Mouse (Mus musculus) bone marrow macrophage, adult 2 months (primary cell): ENCODE data around the gene Nup160.

Source experiments
- CTCF ChIP-seq: IDR thresholded peaks from 2 replicates; pipeline ENCODE4 v1.5.1; 2012; ENCODE audit warnings: low read depth, mild to moderate bottlenecking, low read length, moderate library complexity
- POLR2A ChIP-seq: IDR thresholded peaks from 2 replicates; pipeline ENCODE4 v1.6.1; 2012; ENCODE audit warnings: mild to moderate bottlenecking, low read depth, low read length, borderline replicate concordance

DNA sequence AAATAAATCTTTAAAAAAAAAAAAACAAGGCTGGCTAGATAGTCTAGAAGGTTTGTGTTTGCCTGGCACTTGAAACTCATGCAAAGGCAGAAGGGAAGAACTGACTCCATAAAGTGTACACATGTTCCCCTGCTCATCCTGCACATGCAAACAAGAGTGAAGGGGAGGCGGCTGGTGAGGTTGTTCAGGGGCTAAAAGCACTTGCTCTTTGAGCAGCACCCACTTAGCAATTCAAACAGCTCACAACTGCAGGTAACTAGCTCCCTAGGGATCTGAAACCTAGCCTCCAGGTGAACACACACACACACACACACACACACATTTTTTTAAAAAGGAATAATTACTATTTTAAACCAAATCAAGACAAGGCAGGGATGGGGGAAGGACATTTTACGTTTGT, 104.9 kb downstream of the Nup160 start:
- TF ChIP-seq CTCF (no peak), POLR2A (no peak)
